Mouse (Mus musculus) left cerebral cortex, postnatal 4 days (tissue): ENCODE results near the gene Syt15. TPM values are rescaled to one million over a fixed set of nuclear protein-coding genes. Genes with fewer than 3 reads are reported as not detected.

Experiments used
- total RNA-seq, 2 experiments: library from RNA; stranded (reverse); gene quantifications; 2 replicates each; pipeline ENCODE4 v1.2.3; 2021

Syt15 gene
- total RNA-seq, 2 experiments from 2014 or later = 1.2 to 1.5 TPM

Other genes with a start within 250 kb of the Syt15 start
- 1 to 10 TPM; 2.3 to 2.9 TPM for gene Zfp488, start 240.8 kb upstream of the Syt15 start, total RNA-seq
- not detected for gene Gm30083, start 204.4 kb upstream of the Syt15 start, total RNA-seq
- not detected for gene Gm5460, start 202.8 kb upstream of the Syt15 start, total RNA-seq
- gene Antxrl, start 166.9 kb upstream of the Syt15 start, total RNA-seq = not detected
- gene Anxa8, start 133.6 kb upstream of the Syt15 start, total RNA-seq = under 1 TPM; 0.42 to 0.52 TPM
- gene A630023A22Rik, start 116.8 kb upstream of the Syt15 start, total RNA-seq = not detected
- gene Npy4r, start 67.1 kb upstream of the Syt15 start, total RNA-seq = under 1 TPM in 1 of 2 experiments, not detected in 1; 0.16 TPM
- gene Gprin2, start 17.9 kb upstream of the Syt15 start, total RNA-seq = 10 to 100 TPM; 26.2 to 30.0 TPM
- gene Shld2, start 90.9 kb downstream of the Syt15 start, total RNA-seq = 10 to 100 TPM in 1 of 2 experiments, 1 to 10 TPM in 1; 9.4 to 11.0 TPM
- gene Glud1, start 91.1 kb downstream of the Syt15 start, total RNA-seq = 100 to 1,000 TPM; 299 TPM
- gene Fam25c, start 135.8 kb downstream of the Syt15 start, total RNA-seq = 1 to 10 TPM in 1 of 2 experiments, not detected in 1; 1.0 TPM
- 1 to 10 TPM in 1 of 2 experiments, not detected in 1; 1.6 TPM for gene Sncg, start 155.2 kb downstream of the Syt15 start, total RNA-seq
- 1 to 10 TPM; 3.6 to 4.0 TPM for gene Mmrn2, start 155.9 kb downstream of the Syt15 start, total RNA-seq